Mouse (Mus musculus) spleen, adult 2 months (tissue): ENCODE data around the gene Dclre1b. TPM values are rescaled to one million over a fixed set of nuclear protein-coding genes. Genes with fewer than 3 reads are reported as not detected.

Source experiments
- DNase-seq, 2 experiments: peaks; one replicate each; pipeline versions ENCODE4 v3.0.0 to v3.0.0-alpha.2; 2012 to 2021; ENCODE audit warnings: low spot score in 2 of 2, low read depth in 1 of 2
- H3K27ac ChIP-seq: fragments of 200-500 bp; 2 replicates; pipeline ENCODE4 v1.5.1; 2012; ENCODE audit warnings: low read length, inconsistent platforms; ENCODE audit not compliant: insufficient read depth
- H3K27me3 ChIP-seq: fragments of 200-500 bp; 2 replicates; pipeline ENCODE4 v1.6.1; 2012; ENCODE audit warnings: mild to moderate bottlenecking, moderate library complexity, low read length, inconsistent platforms; ENCODE audit not compliant: control insufficient read depth, insufficient read depth
- H3K36me3 ChIP-seq: fragments of 200-500 bp; 2 replicates; pipeline ENCODE4 v1.6.1; 2012; ENCODE audit warnings: mild to moderate bottlenecking, low read length, inconsistent platforms; ENCODE audit not compliant: control insufficient read depth, insufficient read depth
- H3K4me1 ChIP-seq: fragments of 200-500 bp; 2 replicates; pipeline ENCODE4 v1.6.1; 2011; ENCODE audit warnings: inconsistent platforms; ENCODE audit not compliant: control insufficient read depth, insufficient read depth, insufficient read length
- H3K4me3 ChIP-seq: fragments of 200-500 bp; 2 replicates; pipeline ENCODE4 v1.5.1; 2011; ENCODE audit warnings: mild to moderate bottlenecking, inconsistent platforms; ENCODE audit not compliant: insufficient read depth, insufficient read length; ENCODE audit errors: extremely low read depth
- CTCF ChIP-seq: fragments of 200-500 bp; IDR thresholded peaks from 2 replicates; pipeline ENCODE4 v1.5.1; 2011; ENCODE audit warnings: mild to moderate bottlenecking, inconsistent platforms; ENCODE audit not compliant: insufficient read depth, insufficient read length, insufficient replicate concordance; ENCODE audit errors: extremely low read depth
- POLR2A ChIP-seq: fragments of 200-500 bp; IDR thresholded peaks from 2 replicates; pipeline ENCODE4 v1.6.1; 2011; ENCODE audit warnings: low read depth, low read length, inconsistent platforms
- WGBS: fragments of 180-500 bp; shearing (Covaris S2); methylation state at CpG from one replicate; pipeline ENCODE4 v1.1.7; 2018; 5-methylcytosine and 5-hydroxymethylcytosine counted together
- polyA plus RNA-seq: library from polyadenylated mRNA; depleted of rRNA; stranded (reverse); fragments of >200 nt; gene quantifications from 2 replicates; pipeline ENCODE4 v1.2.3, GENCODE M21; 2012; rRNA removed

Dclre1b gene
- polyA plus RNA-seq, 1 experiment: 16.2 TPM

GRCm38 (mm10) chr3:103758456-103758855 is 50.8 kb downstream of the Dclre1b start:
- Histone ChIP-seq H3K36me3 (peaks cover 47% of the 10 kb centered on the region), H3K4me1 (no peaks in the 10 kb centered on the region), H3K27ac (no peak overlapping the region), H3K4me3 (no peak overlapping the region), H3K27me3 (no peaks in the 10 kb centered on the region)
- no peak for TF ChIP-seq POLR2A
- no peak for TF ChIP-seq CTCF
- DNase-seq: no peak
- WGBS: 95% methylated on average over 7 of the region's 7 CpGs

GRCm38 (mm10) chr3:103756920-103757319 is 52.3 kb downstream of the Dclre1b start:
- 100% methylated on average over 2 of the region's 2 CpGs for WGBS
- peaks cover 45% of the 10 kb centered on the region for H3K36me3 ChIP-seq
- TF ChIP-seq POLR2A (no peak), CTCF (no peak)

GRCm38 (mm10) chr3:103755351-103755750 is 53.9 kb downstream of the Dclre1b start:
- no peak for TF ChIP-seq POLR2A
- no peak for TF ChIP-seq CTCF
- WGBS: 86% methylated on average over 3 of the region's 3 CpGs
- H3K36me3 ChIP-seq: peaks cover 50% of the 10 kb centered on the region
- H3K4me3 ChIP-seq: no peak overlapping the region
- H3K27me3 ChIP-seq: no peaks in the 10 kb centered on the region
- no peak overlapping the region for H3K27ac ChIP-seq
- H3K4me1 ChIP-seq: no peaks in the 10 kb centered on the region
- no peak for DNase-seq

More at GRCm38 (mm10) chr3:103756920-103757319, 52.3 kb downstream of the Dclre1b start:
- Histone ChIP-seq H3K27ac (no peak overlapping the region), H3K4me3 (no peak overlapping the region), H3K27me3 (no peaks in the 10 kb centered on the region), H3K4me1 (no peaks in the 10 kb centered on the region)
- DNase-seq: no peak

GRCm38 (mm10) chr3:103751558-103751957 is 57.7 kb downstream of the Dclre1b start:
- H3K27ac ChIP-seq: no peak overlapping the region
- no peak overlapping the region for H3K4me3 ChIP-seq
- H3K4me1 ChIP-seq: peaks cover 4% of the 10 kb centered on the region; the same call in 1 of the 2 replicates
- H3K27me3 ChIP-seq: no peaks in the 10 kb centered on the region
- 95% methylated on average over 2 of the region's 2 CpGs for WGBS
- TF ChIP-seq CTCF (no peak), POLR2A (no peak)
- no peak for DNase-seq
- H3K36me3 ChIP-seq: peaks cover 57% of the 10 kb centered on the region

Other genes with a start within 250 kb of the Dclre1b start
- 0.25 and 0.41 TPM in 2 replicates for gene Syt6, start 234.2 kb downstream of the Dclre1b start, polyA plus RNA-seq
- not detected in 2 replicates for gene Atg4a-ps, start 163.4 kb downstream of the Dclre1b start, polyA plus RNA-seq
- gene Olfml3, start 71.4 kb downstream of the Dclre1b start, polyA plus RNA-seq: 17.9 and 18.2 TPM in 2 replicates
- not detected in 2 replicates for gene Gm10964, start 70.1 kb downstream of the Dclre1b start, polyA plus RNA-seq
- 72.4 and 84.4 TPM in 2 replicates for gene Hipk1, start 17.9 kb downstream of the Dclre1b start, polyA plus RNA-seq
- 14.5 and 14.7 TPM in 2 replicates for gene Ap4b1, start 76 bp upstream of the Dclre1b start, polyA plus RNA-seq
- 0.40 and 0.66 TPM in 2 replicates for gene Gm43064, start 129 bp upstream of the Dclre1b start, polyA plus RNA-seq
- gene Bcl2l15, start 23.2 kb upstream of the Dclre1b start, polyA plus RNA-seq: 0.13 and 0.18 TPM in 2 replicates
- gene Ptpn22, start 50.4 kb upstream of the Dclre1b start, polyA plus RNA-seq: 23.8 and 27.3 TPM in 2 replicates
- 3.5 and 5.2 TPM in 2 replicates for gene Rsbn1, start 104.7 kb upstream of the Dclre1b start, polyA plus RNA-seq
- 4.1 and 5.6 TPM in 2 replicates for gene Phtf1, start 158.7 kb upstream of the Dclre1b start, polyA plus RNA-seq